Mouse (Mus musculus) liver, embryonic 13.5 days (tissue): ENCODE results near the gene Vwa3b. TPM values are rescaled to one million over a fixed set of nuclear protein-coding genes. Genes with fewer than 3 reads are reported as not detected.

Experiments used
- ATAC-seq: fragments of 200-750 bp; cut with Nextera tagmentation; 2 replicates; pipeline ENCODE4 v1.8.0; 2017; ENCODE audit warnings: low read depth, mild to moderate bottlenecking, moderate number of reproducible peaks, moderate library complexity
- DNase-seq: peaks from one replicate; pipeline ENCODE4 v3.0.0; 2022
- H3K27ac ChIP-seq: fragments of 300-500 bp; sonication (generic); 2 replicates; pipeline ENCODE4 v1.5.1; 2015; ENCODE audit warnings: moderate library complexity, mild to moderate bottlenecking, inconsistent platforms
- H3K27me3 ChIP-seq: fragments of 300-500 bp; sonication (generic); 2 replicates; pipeline ENCODE4 v1.6.1; 2015; ENCODE audit warnings: mild to moderate bottlenecking, inconsistent platforms
- H3K36me3 ChIP-seq: fragments of 300-500 bp; sonication (generic); 2 replicates; pipeline ENCODE4 v1.6.1; 2015; ENCODE audit warnings: mild to moderate bottlenecking, inconsistent platforms
- H3K4me1 ChIP-seq: fragments of 300-500 bp; sonication (generic); replicated peaks from 2 replicates; pipeline ENCODE4 v1.6.1; 2015; ENCODE audit warnings: inconsistent platforms
- H3K4me2 ChIP-seq: fragments of 300-500 bp; sonication (generic); 2 replicates; pipeline ENCODE4 v1.6.1; 2015; ENCODE audit warnings: inconsistent platforms, mild to moderate bottlenecking, moderate library complexity
- H3K4me3 ChIP-seq: fragments of 300-500 bp; sonication (generic); replicated peaks from 2 replicates; pipeline ENCODE4 v1.5.1; 2015; ENCODE audit warnings: mild to moderate bottlenecking, inconsistent platforms
- H3K9ac ChIP-seq: fragments of 300-500 bp; sonication (generic); 2 replicates; pipeline ENCODE4 v1.6.1; 2015; ENCODE audit warnings: mild to moderate bottlenecking, inconsistent platforms
- H3K9me3 ChIP-seq: fragments of 300-500 bp; sonication (generic); replicated peaks from 2 replicates; pipeline ENCODE4 v1.6.1; 2016; ENCODE audit warnings: inconsistent platforms
- WGBS: fragments of 180-500 bp; shearing (Covaris S2); methylation state at CpG from one replicate; pipeline ENCODE4 v1.1.7; 2015; ENCODE audit not compliant: insufficient replicate concordance; 5-methylcytosine and 5-hydroxymethylcytosine counted together
- polyA plus RNA-seq: library from polyadenylated mRNA; unstranded; fragments of >200 nt; fragmentation: Nextera tagmentation; extraction: Ambion mirVana; gene quantifications from 2 replicates; pipeline ENCODE4 v1.2.1, GENCODE M21; 2015

Vwa3b gene
- polyA plus RNA-seq: not detected in 2 replicates

GRCm38 (mm10) chr1:37025962-37026686, at the start of gene Vwa3b:
Gene Vwa3b, plus strand, starts transcription at chr1:37026596.
- Histone ChIP-seq H3K4me1 (peaks cover 18% of the 10 kb centered on the region), H3K9me3 (no peaks in the 10 kb centered on the region), H3K27ac (no peak within 1 kb of the TSS), H3K9ac (no peak within 1 kb of the TSS), H3K4me3 (no peak within 1 kb of the TSS), H3K27me3 (peaks cover 48% of the 10 kb centered on the region), H3K4me2 (no peak within 1 kb of the TSS), H3K36me3 (no peaks in the 10 kb centered on the region)
- no peak for ATAC-seq
- no peak for DNase-seq
- WGBS: 54% methylated on average over 5 of the region's 5 CpGs

GRCm38 (mm10) chr1:36976770-36977169, 49.6 kb upstream of the Vwa3b start:
- no peak for DNase-seq
- no peak for ATAC-seq
- WGBS: 62% methylated on average over 4 of the region's 4 CpGs
- no peaks in the 10 kb centered on the region for H3K4me1 ChIP-seq
- no peaks in the 10 kb centered on the region for H3K36me3 ChIP-seq
- H3K4me2 ChIP-seq: no peak overlapping the region
- H3K9ac ChIP-seq: no peak overlapping the region
- no peak overlapping the region for H3K4me3 ChIP-seq
- no peak overlapping the region for H3K27ac ChIP-seq
- H3K27me3 ChIP-seq: no peaks in the 10 kb centered on the region
- no peaks in the 10 kb centered on the region for H3K9me3 ChIP-seq

GRCm38 (mm10) chr1:36982191-36982961, 44.0 kb upstream of the Vwa3b start:
- Histone ChIP-seq H3K9me3 (no peaks in the 10 kb centered on the region), H3K9ac (no peak overlapping the region), H3K4me3 (no peak overlapping the region), H3K36me3 (no peaks in the 10 kb centered on the region), H3K4me1 (no peaks in the 10 kb centered on the region), H3K27ac (no peak overlapping the region), H3K4me2 (no peak overlapping the region), H3K27me3 (peaks cover 6% of the 10 kb centered on the region; the same call in 1 of the 2 replicates)
- DNase-seq (no peak), ATAC-seq (no peak)
- WGBS: 40% methylated on average over 9 of the region's 9 CpGs

GRCm38 (mm10) chr1:36983754-36984153, 42.6 kb upstream of the Vwa3b start:
- Histone ChIP-seq H3K9me3 (no peaks in the 10 kb centered on the region), H3K4me2 (no peak overlapping the region), H3K36me3 (no peaks in the 10 kb centered on the region), H3K9ac (no peak overlapping the region), H3K4me1 (no peaks in the 10 kb centered on the region), H3K4me3 (no peak overlapping the region), H3K27ac (no peak overlapping the region), H3K27me3 (peaks cover 6% of the 10 kb centered on the region; the same call in 1 of the 2 replicates)
- DNase-seq: no peak
- ATAC-seq: no peak
- 44% methylated on average over 4 of the region's 4 CpGs for WGBS

- Histone ChIP-seq H3K27ac (no peak overlapping the region), H3K9ac (no peak overlapping the region), H3K4me1 (no peaks in the 10 kb centered on the region), H3K4me3 (no peak overlapping the region), H3K4me2 (no peak overlapping the region), H3K36me3 (no peaks in the 10 kb centered on the region), H3K27me3 (peaks cover 6% of the 10 kb centered on the region; the same call in 1 of the 2 replicates), H3K9me3 (no peaks in the 10 kb centered on the region)
- no peak for ATAC-seq
- WGBS: 50% methylated on average over 6 of the region's 6 CpGs
- no peak for DNase-seq
These were observed 42.0 kb upstream of the Vwa3b start for GRCm38 (mm10) chr1:36984406-36984805.

GRCm38 (mm10) chr1:36985896-36986295, 40.5 kb upstream of the Vwa3b start:
- H3K27me3 ChIP-seq: peaks cover 6% of the 10 kb centered on the region; the same call in 1 of the 2 replicates
- no peaks in the 10 kb centered on the region for H3K9me3 ChIP-seq
- H3K4me2 ChIP-seq: no peak overlapping the region
- ATAC-seq (no peak), DNase-seq (no peak)
- no peaks in the 10 kb centered on the region for H3K36me3 ChIP-seq
- H3K4me1 ChIP-seq: no peaks in the 10 kb centered on the region
- H3K9ac ChIP-seq: no peak overlapping the region
- H3K27ac ChIP-seq: no peak overlapping the region
- 63% methylated on average over 6 of the region's 6 CpGs for WGBS
- H3K4me3 ChIP-seq: no peak overlapping the region

- no peaks in the 10 kb centered on the region for H3K36me3 ChIP-seq
- ATAC-seq: no peak
- WGBS: 58% methylated on average over 14 of the region's 14 CpGs
- no peak for DNase-seq
- H3K4me2 ChIP-seq: no peak overlapping the region
- H3K27me3 ChIP-seq: peaks cover 6% of the 10 kb centered on the region; the same call in 1 of the 2 replicates
- H3K4me3 ChIP-seq: no peak overlapping the region
- no peaks in the 10 kb centered on the region for H3K4me1 ChIP-seq
- H3K9me3 ChIP-seq: no peaks in the 10 kb centered on the region
- no peak overlapping the region for H3K27ac ChIP-seq
- no peak overlapping the region for H3K9ac ChIP-seq
These were observed 39.8 kb upstream of the Vwa3b start for GRCm38 (mm10) chr1:36986396-36987160.

GRCm38 (mm10) chr1:36987172-36988148, 38.9 kb upstream of the Vwa3b start:
- no peak for ATAC-seq
- DNase-seq: no peak
- H3K4me2 ChIP-seq: no peak overlapping the region
- no peak overlapping the region for H3K4me3 ChIP-seq
- no peaks in the 10 kb centered on the region for H3K9me3 ChIP-seq
- no peaks in the 10 kb centered on the region for H3K36me3 ChIP-seq
- peaks cover 6% of the 10 kb centered on the region; the same call in 1 of the 2 replicates for H3K27me3 ChIP-seq
- H3K4me1 ChIP-seq: no peaks in the 10 kb centered on the region
- no peak overlapping the region for H3K27ac ChIP-seq
- no peak overlapping the region for H3K9ac ChIP-seq
- WGBS: 59% methylated on average over 10 of the region's 10 CpGs

- no peak overlapping the region for H3K9ac ChIP-seq
- ATAC-seq (no peak), DNase-seq (no peak)
- H3K27ac ChIP-seq: no peak overlapping the region
- no peak overlapping the region for H3K4me3 ChIP-seq
- H3K4me2 ChIP-seq: no peak overlapping the region
- peaks cover 6% of the 10 kb centered on the region; the same call in 1 of the 2 replicates for H3K27me3 ChIP-seq
- no peaks in the 10 kb centered on the region for H3K9me3 ChIP-seq
- 75% methylated on average over 6 of the region's 6 CpGs for WGBS
- H3K36me3 ChIP-seq: no peaks in the 10 kb centered on the region
- no peaks in the 10 kb centered on the region for H3K4me1 ChIP-seq
These were observed 38.2 kb upstream of the Vwa3b start for GRCm38 (mm10) chr1:36988161-36988560.

GRCm38 (mm10) chr1:36988561-36988960, 37.8 kb upstream of the Vwa3b start:
- no peaks in the 10 kb centered on the region for H3K9me3 ChIP-seq
- WGBS: 61% methylated on average over 6 of the region's 6 CpGs
- ATAC-seq: no peak
- no peak overlapping the region for H3K27ac ChIP-seq
- no peaks in the 10 kb centered on the region for H3K36me3 ChIP-seq
- no peak for DNase-seq
- no peak overlapping the region for H3K9ac ChIP-seq
- no peaks in the 10 kb centered on the region for H3K4me1 ChIP-seq
- no peak overlapping the region for H3K4me2 ChIP-seq
- H3K27me3 ChIP-seq: peaks cover 6% of the 10 kb centered on the region; the same call in 1 of the 2 replicates
- H3K4me3 ChIP-seq: no peak overlapping the region
